Mouse (Mus musculus) subcutaneous adipose tissue, adult 2 months (tissue): ENCODE measurements around the gene Urm1. TPM values are rescaled to one million over a fixed set of nuclear protein-coding genes. Genes with fewer than 3 reads are reported as not detected.

Experiments
- polyA plus RNA-seq: library from polyadenylated mRNA; depleted of rRNA; stranded (reverse); fragments of >200 nt; gene quantifications from 2 replicates; pipeline ENCODE4 v1.2.3, GENCODE M21; 2012; ENCODE audit warnings: low replicate concordance; rRNA removed

The Urm1 gene
- 47.5 and 56.5 TPM in 2 replicates for polyA plus RNA-seq

GRCm38 (mm10) chr2:29820025-29820817 lies at the start of gene Urm1:
Urm1 (plus strand) TSS chr2:29820075.

GRCm38 (mm10) chr2:29787104-29787917 lies 32.6 kb upstream of the Urm1 start, which contains the start of gene Coq4:
Coq4 (plus strand) TSS chr2:29787493.

GRCm38 (mm10) chr2:29787937-29788681 lies 31.8 kb upstream of the Urm1 start, which contains the start of gene Trub2:
Trub2 (minus strand) TSS chr2:29788502.

GRCm38 (mm10) chr2:29802075-29802826 lies 17.6 kb upstream of the Urm1 start, which contains the start of gene Slc27a4:
Slc27a4 (plus strand) TSS chr2:29802634.

GRCm38 (mm10) chr2:29868949-29869645 lies 49.2 kb downstream of the Urm1 start, which contains the start of gene Cercam:
Cercam (plus strand) TSS chr2:29869164.

GRCm38 (mm10) chr2:29889066-29889944 lies 69.4 kb downstream of the Urm1 start, which contains the start of gene Odf2:
Odf2 (plus strand) TSS chr2:29889221.

Other genes starting within 250 kb of the Urm1 start
- gene Rapgef1, start 200.4 kb upstream of the Urm1 start, polyA plus RNA-seq = 75.0 and 85.4 TPM in 2 replicates
- gene Gm13420, start 68.4 kb upstream of the Urm1 start, polyA plus RNA-seq = 0.14 and 0.48 TPM in 2 replicates
- gene Gm13547, start 60.8 kb upstream of the Urm1 start, polyA plus RNA-seq = not detected in 2 replicates
- 28.0 and 112 TPM in 2 replicates for gene Coq4, start 32.6 kb upstream of the Urm1 start, polyA plus RNA-seq
- gene Trub2, start 31.6 kb upstream of the Urm1 start, polyA plus RNA-seq = 80.3 and 102 TPM in 2 replicates
- gene Slc27a4, start 17.4 kb upstream of the Urm1 start, polyA plus RNA-seq = 41.1 and 50.7 TPM in 2 replicates
- gene Cercam, start 49.1 kb downstream of the Urm1 start, polyA plus RNA-seq = 40.8 and 41.1 TPM in 2 replicates
- 29.8 and 54.7 TPM in 2 replicates for gene Odf2, start 69.1 kb downstream of the Urm1 start, polyA plus RNA-seq
- 31.3 TPM in 2 replicates for gene Gle1, start 115.4 kb downstream of the Urm1 start, polyA plus RNA-seq
- gene Sptan1, start 145.5 kb downstream of the Urm1 start, polyA plus RNA-seq = 236 and 374 TPM in 2 replicates
- gene Wdr34, start 228.8 kb downstream of the Urm1 start, polyA plus RNA-seq = 21.6 and 42.9 TPM in 2 replicates
- gene Set, start 237.3 kb downstream of the Urm1 start, polyA plus RNA-seq = 24.7 and 66.2 TPM in 2 replicates